Mouse (Mus musculus): ENCODE data around the gene Btd. TPM values are rescaled to one million over a fixed set of nuclear protein-coding genes. Genes with fewer than 3 reads are reported as not detected.

Gene Btd
- polyA plus RNA-seq (2017; shearing (Covaris generic)), result 10 to 100 TPM; 19.3 to 24.0 TPM

DNA sequence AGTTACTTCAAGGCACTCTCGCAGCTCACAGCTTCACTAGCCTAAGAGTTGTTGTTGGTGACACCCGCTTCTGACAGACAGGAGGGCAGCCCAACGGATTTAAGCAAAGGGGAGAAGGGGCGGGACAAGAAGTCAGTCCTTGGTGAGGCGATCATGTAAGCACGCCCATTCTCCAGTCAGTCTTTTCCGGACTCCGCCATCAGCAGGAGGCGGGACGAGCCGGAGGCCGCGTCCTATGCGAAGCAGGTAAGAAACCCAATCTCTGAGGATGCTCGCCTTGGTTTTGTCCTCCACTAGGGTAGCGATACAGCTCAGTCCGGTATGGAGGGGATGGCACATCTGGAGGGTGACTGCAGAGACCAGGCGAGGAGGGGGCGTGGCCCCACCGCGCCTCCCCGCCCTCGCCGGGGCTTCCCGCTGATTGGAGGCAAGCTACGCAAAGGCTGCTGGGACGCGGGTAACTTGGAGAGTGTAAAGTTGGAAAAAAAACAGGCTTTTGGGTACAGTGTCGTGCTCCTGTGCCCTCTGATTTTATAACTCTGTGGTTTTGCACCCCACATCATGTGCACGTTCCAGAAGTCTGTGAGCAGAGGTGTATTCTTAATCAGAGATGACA lies at the start of gene Btd, which contains the start of gene Hacl1:
TSS of gene Btd (plus strand) at position 139 of the 616 bp plus-strand sequence.
TSS of gene Hacl1 (minus strand) at position 397 of the 616 bp plus-strand sequence.

DNA sequence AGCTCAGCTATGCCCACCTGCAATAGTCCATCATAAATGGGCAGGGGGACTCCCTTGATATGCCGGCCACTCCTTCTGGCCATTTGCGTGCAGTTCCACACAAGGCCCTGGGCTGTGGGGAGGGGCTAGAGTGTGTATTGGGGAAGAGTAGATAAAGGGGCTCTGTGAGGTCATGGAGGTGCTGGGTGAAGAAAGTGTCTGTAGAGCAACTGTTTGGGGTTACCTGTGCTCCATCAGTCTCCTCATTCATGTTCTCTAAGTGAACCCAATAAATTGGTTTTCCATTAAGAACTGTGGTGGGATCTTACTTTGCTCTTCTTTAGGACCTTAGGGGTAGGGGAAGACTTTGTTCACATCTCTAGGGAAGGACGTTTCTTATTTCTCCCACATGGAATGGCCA lies 49.6 kb upstream of the Btd start, which contains the start of gene Colq:
TSS of gene Colq (minus strand) at position 101 of the 400 bp plus-strand sequence.

DNA sequence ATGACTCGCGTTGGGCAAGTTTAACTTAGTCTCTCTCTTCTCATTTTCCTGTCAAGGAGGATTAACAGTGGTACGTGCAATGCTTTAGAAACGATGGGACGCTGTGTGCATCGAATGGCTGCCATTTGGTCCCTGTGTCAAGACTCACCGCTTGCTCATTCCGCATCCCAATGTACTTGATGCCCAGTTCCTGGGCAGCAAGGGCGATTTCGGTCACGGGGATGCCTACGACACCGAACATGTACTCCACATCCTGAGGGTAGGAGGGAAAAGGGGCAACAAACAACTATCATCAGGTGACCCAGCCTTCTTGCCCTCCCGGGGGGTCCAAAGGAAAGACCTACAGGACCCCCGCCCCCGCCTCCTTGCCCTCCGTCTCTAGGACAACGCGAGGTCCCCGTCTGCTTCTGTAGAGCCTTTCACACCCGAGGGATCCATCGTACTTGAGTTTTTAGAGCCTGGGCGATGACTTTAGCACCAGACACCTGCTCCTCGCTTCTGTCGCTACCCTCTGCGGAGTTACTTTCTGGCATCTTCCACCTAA lies 410 bp upstream of the Btd start, which contains the start of gene Gm49387:
TSS of gene Gm49387 (minus strand) at position 533 of the 544 bp plus-strand sequence.

Other genes starting within 250 kb of the Btd start
- gene Sh3bp5, start 204.9 kb upstream of the Btd start, polyA plus RNA-seq (2017; shearing (Covaris generic)), result 100 to 1,000 TPM in 1 of 2 experiments, 10 to 100 TPM in 1; 50.2 to 124 TPM
- 10 to 100 TPM; 25.4 to 32.0 TPM for gene Eaf1, start 146.6 kb upstream of the Btd start, polyA plus RNA-seq (2017; shearing (Covaris generic))
- 10 to 100 TPM; 53.0 to 73.7 TPM for gene Mettl6, start 146.0 kb upstream of the Btd start, polyA plus RNA-seq (2017; shearing (Covaris generic))
- 10 to 100 TPM; 11.3 to 13.9 TPM for gene Colq, start 49.7 kb upstream of the Btd start, polyA plus RNA-seq (2017; shearing (Covaris generic))
- gene Gm49387, start 150 bp upstream of the Btd start, polyA plus RNA-seq (2017; shearing (Covaris generic)), result 1 to 10 TPM in 1 of 2 experiments, not detected in 1; 1.8 TPM
- 10 to 100 TPM; 24.5 to 25.1 TPM for gene Hacl1, start 258 bp downstream of the Btd start, polyA plus RNA-seq (2017; shearing (Covaris generic))
- gene Ankrd28, start 189.6 kb downstream of the Btd start, polyA plus RNA-seq (2017; shearing (Covaris generic)), result 10 to 100 TPM in 1 of 2 experiments, 1 to 10 TPM in 1; 8.4 to 12.0 TPM

Data from activated CD4-positive, CD25-positive, alpha-beta regulatory T cell (primary cell).